Mouse (Mus musculus) activated CD4-positive, CD25-positive, alpha-beta regulatory T cell, adult 4 months (primary cell): Measurements from ENCODE around the gene Ubald2. TPM values are rescaled to one million over a fixed set of nuclear protein-coding genes. Genes with fewer than 3 reads are reported as not detected.
A peak's percentile ranks its signal among the peaks of the same experiment; 100 is the strongest.

Experiments used
- ATAC-seq: one replicate; pipeline ENCODE4 v1.8.0; 2017
- polyA plus RNA-seq, 2 experiments: library from polyadenylated mRNA; unstranded; fragments of 100-300 nt; shearing (Covaris generic); gene quantifications; one replicate each; pipeline ENCODE4 v1.2.1; 2017

Ubald2 gene
- polyA plus RNA-seq, 2 experiments from 2014 or later, result 13.7 to 15.0 TPM

GRCm38 (mm10) chr11:116434287-116434966 lies 533 bp downstream of the Ubald2 start:
- no peak for ATAC-seq

DNA sequence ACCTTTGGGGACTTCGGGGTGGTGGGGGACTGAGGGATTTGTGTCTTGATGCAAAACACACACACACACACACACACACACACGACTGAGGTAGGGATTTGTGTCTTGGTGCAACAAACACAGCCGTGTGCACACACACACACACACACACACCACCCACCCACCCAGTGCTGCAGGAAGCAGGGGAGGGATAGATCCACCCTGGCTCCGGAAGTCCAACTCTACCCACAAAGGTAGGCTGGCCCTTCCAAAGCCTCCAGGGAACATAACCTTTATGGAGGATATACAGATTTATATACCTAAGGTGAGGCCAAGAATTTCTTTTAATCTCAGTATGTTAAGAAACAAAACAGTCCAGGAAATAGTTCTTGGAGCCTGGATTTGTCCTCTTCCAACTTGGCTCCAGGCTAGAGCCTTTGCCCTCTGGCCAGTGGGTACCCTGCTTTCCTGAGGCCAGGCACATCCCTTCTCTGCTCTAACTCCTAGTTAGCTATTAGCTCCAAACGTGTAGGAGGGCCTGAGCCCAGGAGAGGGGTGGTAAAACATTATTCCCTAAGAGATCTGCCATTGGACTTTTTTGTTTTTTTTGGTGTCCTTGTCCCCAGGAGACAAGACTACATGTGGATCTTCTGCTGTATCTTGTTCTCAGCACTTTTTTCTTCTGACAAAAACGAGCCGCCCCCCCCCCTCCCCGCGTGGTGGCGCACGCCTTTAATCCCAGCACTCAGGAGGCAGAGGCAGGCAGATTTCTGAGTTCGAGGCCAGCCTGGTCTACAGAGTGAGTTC lies 1.3 kb downstream of the Ubald2 start:
- ATAC-seq, result no peak

DNA sequence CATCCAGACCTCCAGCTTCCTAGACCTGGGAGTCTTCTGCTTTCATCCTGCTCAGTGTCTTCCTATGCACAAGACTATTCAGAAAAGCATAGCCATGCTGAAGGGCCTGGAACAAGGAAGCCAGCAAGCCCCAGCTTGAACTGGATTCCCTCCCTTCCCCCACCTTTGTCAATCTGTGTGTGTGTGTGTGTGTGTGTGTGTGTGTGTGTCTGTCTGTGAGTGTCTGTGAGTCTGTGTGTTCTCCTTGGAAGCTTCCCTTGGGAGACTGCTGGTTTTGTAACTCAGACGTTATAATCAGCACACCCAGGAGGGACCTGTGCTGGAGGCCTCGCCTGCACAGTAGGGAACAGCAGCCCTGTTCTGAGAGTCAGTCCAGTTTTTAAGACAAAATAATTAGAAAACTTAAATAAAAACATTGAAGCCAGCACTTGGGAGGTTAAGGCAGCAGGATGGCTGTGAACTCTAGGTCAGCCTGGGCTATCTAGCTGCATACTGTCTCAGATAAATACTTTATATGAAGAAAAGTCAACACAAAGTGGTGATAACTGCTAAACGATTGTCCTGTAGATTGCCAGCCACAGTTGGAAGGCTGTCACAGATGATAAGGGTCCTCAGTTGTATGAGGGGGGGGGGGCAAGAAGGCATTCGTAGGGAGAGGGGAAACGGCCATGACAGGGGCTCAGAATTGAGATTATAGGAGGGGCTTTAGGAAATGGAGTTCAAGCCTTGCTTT lies 2.3 kb downstream of the Ubald2 start:
- no peak for ATAC-seq

DNA sequence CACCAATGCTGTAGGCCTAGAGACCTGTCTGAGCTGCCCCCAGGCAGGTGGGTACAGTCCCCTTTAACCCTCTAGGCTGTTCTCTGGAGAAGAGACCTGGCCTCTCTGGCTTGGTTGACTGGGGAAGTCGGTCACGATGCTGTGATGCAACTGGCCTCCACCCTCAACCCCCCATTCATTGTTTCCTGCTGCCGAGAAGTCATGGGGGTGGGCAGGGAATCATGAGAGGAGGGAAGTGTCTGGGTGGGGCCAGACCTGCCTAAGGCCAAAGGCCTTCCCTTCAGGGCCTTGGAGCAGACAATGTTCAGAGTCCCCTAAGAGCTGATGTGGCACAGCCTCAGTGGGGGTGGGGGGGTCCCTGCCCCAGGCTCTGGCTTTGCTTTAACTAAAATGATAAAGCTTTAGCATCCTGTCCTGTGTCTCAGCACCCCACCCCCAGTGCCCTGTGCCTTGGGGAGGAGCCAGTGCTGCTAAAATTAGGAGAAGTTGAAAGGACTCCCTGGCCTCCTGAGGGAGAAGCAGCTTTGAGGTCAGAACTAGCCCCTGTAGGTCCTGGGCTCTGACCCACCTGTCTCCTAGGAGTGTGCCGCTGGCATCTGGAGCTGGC lies 2.9 kb downstream of the Ubald2 start:
- ATAC-seq, result no peak

GRCm38 (mm10) chr11:116437541-116437940 lies 3.6 kb downstream of the Ubald2 start:
- no peak for ATAC-seq

DNA sequence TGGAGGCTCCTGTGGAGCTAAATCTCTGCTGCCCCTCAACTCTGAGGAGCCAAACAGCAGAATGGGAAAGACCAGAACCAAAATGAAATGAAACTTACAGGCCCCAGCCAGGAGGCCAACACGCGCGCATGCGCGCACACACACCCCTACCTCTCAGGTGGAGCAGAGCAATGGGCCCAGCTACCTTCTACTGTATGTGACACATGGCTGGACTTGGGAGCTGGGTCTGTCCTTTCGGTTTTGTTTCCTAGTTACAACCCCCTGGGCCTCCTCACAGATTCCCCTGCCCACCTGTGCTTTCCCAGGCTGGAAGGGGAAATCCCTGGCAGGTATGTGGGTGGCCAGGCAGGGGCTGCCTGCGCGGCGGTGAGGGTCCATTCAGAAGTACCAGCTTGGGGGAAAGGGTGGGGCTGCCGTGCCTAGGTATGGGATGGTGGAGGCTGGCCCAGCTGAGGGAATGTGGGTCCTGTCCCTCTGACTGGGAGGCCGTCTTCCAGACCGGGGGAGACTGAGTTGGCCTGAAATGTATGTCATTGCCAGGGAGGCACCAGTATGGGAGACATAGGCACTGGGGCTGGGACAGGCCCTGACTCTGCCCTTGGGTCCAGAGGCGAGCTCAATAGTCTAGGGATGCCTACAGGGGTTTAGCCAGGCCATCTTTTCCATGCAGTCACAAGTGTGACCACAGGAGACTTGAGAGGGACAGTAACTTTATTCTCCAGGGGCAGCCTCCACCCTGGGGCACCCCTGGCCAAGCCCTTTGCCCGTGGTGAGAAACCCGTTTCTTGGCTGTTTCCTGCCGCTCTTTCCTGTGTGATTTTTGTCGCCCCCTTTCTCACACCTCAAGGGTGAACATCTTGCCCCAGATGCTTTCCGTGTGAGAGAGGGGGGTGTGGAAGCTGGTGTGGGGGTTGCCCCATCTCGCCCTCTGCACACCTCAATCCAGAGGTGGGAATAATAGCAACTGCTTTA lies 5.7 kb downstream of the Ubald2 start:
- peak; percentile 50 for ATAC-seq

- ATAC-seq, result no peak
Measured at GRCm38 (mm10) chr11:116440408-116441068, 6.6 kb downstream of the Ubald2 start.

GRCm38 (mm10) chr11:116442129-116442866 lies 8.4 kb downstream of the Ubald2 start:
- ATAC-seq, result no peak

DNA sequence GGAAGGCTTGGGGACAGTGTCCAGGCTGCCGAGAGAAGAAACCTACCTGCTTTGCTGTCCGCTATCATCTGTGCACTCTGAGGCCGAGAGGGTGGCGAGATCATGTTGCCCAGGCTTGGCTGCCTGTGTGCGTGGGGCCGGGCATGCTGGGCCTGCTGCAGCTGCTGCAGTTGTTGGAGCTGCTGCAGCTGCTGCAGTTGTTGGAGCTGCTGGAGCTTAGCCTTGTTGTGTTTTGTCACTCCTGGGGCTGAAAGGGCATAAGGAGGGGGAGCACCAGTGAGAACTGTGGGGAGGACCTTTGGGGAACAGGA lies 8.9 kb downstream of the Ubald2 start:
- ATAC-seq, result no peak

DNA sequence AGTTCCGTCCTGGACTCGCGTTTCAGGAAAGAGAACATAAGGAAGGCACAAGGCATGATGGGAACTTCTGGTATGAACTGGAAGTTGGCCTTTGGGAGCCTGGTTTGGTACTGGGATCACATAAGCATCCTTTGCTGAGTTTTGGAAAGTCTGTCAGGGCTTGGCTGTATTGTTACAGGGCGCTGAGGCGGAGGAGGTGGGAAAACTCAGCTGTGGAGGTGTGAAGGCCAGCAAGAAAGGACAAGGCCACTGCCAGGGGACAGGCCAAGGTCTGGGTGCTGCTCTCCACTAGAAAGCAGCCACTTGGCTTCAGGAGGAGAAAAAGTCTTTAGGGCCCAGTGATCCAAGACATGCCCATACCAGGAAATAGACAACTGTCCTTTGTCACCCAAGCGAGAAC lies 9.4 kb downstream of the Ubald2 start:
- ATAC-seq, result no peak

GRCm38 (mm10) chr11:116443935-116444334 lies 10.0 kb downstream of the Ubald2 start:
- ATAC-seq, result no peak

DNA sequence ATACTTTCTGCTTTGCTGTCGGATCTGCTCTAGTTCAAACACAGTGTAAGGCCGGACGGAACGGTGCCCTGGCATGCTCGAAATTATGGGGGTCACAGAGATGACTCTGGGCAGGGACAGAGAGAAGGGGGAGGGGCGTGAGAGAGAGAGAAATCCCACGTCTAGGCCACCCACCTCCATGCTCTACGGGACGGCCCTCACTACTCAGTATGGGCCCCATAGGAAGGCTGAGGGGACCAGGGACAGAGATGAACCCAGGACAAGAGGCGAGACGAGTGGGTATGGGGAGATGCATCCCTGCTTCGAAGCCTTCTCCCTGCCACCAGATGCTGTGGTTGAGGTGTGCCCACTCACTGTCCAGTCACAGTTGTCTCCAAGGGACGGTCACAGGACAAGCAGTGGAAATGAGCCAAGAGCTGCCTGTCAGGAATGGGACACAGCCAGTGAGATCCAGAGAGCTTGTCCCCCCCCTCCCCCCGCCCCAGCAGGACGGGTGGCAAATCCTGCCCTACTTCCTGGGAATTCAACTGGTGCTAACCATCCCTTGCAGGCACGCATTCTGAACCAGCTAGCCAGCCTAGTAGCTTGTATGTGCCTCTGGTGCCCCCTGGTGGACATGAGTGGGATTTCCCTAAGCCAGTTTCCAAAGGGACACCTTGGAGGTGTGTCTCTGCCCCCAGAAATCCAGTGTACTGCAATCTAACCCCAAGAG lies 11.9 kb downstream of the Ubald2 start:
- peak; percentile 82 for ATAC-seq

GRCm38 (mm10) chr11:116446308-116446887 lies 12.5 kb downstream of the Ubald2 start:
- ATAC-seq, result no peak

DNA sequence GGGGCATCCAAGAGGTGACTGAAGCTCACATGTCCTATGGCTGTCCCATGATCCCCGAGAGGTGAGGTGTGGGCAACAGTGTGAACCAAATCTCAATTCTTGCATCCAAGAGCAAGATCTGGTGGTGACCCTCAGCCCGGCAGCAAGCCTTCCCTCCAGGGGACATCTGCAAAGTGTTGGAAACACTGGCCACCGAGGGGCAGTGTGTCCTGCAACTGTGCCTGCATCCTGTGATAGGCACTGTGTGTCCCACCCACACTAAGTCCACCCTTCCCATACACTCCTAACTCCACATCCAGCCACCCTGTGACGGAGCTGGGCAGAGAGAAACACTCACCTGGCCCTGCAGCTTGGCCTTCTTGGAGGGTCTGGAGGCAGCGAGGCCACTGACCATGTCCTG lies 13.9 kb downstream of the Ubald2 start:
- no peak for ATAC-seq

- ATAC-seq, result no peak
Measured at GRCm38 (mm10) chr11:116449341-116449740, 15.4 kb downstream of the Ubald2 start.

- ATAC-seq, result no peak
Measured at GRCm38 (mm10) chr11:116453889-116454288, 20.0 kb downstream of the Ubald2 start.

GRCm38 (mm10) chr11:116456234-116456633 lies 22.3 kb downstream of the Ubald2 start:
- no peak for ATAC-seq

GRCm38 (mm10) chr11:116459786-116460185 lies 25.9 kb downstream of the Ubald2 start:
- ATAC-seq, result no peak

DNA sequence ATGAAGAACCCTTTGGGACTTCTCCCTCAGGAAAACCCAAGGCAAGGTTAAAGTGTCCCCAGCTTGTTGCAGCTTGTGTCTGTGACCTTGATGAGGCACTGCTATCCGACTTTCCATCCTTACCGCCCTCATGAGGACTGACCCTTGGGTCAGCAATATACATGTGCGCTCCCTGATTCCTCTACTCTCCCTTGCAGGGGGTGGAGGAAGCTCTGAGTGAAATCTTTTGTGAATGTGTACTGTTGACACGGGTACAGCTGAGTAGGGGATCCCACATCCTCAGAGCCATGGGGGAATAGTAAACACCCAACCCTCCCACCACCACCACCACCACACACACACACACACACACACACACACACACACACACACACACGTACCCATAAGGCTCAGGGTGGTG lies 29.4 kb downstream of the Ubald2 start:
- no peak for ATAC-seq

GRCm38 (mm10) chr11:116463833-116464232 lies 29.9 kb downstream of the Ubald2 start:
- no peak for ATAC-seq
